Mouse (Mus musculus) CH12F3 (cell line): Measurements from ENCODE around the gene Nrn1l.

ENCODE experiments used
- in situ Hi-C: fragments of 300-500 bp; cut with MboI; formaldehyde crosslinking; loops from 2 replicates; pipeline ENCODE4 v1.14.3; 2020; ENCODE audit warnings: low sequenced_read_pairs

Nrn1l gene

GRCm38 (mm10) chr8:105893339-105893738 is at the start of gene Nrn1l:
Gene Nrn1l (plus strand): TSS chr8:105893567.
- in situ Hi-C loops: no loop called here

- in situ Hi-C loops: no loop called here
These were observed 46.7 kb upstream of the Nrn1l start for GRCm38 (mm10) chr8:105846678-105847077.

GRCm38 (mm10) chr8:105850014-105850413 is 43.4 kb upstream of the Nrn1l start:
- in situ Hi-C loops: no loop called here

GRCm38 (mm10) chr8:105850611-105851010 is 42.8 kb upstream of the Nrn1l start:
- in situ Hi-C loops: no loop called here

GRCm38 (mm10) chr8:105851651-105852143 is 41.7 kb upstream of the Nrn1l start:
- in situ Hi-C loops: no loop called here

GRCm38 (mm10) chr8:105852146-105852729 is 41.1 kb upstream of the Nrn1l start:
- in situ Hi-C loops: no loop called here

GRCm38 (mm10) chr8:105853178-105853577 is 40.2 kb upstream of the Nrn1l start, which contains the start of gene Cenpt:
Gene Cenpt (minus strand): TSS chr8:105853278.
- in situ Hi-C loops: no loop called here

- in situ Hi-C loops: no loop called here
These were observed 39.1 kb upstream of the Nrn1l start for GRCm38 (mm10) chr8:105854303-105854702.

GRCm38 (mm10) chr8:105854715-105855216 is 38.6 kb upstream of the Nrn1l start, which contains the start of gene Thap11:
Gene Thap11 (plus strand): TSS chr8:105855132.
- in situ Hi-C loops: no loop called here

GRCm38 (mm10) chr8:105855248-105856167 is 37.9 kb upstream of the Nrn1l start:
- in situ Hi-C loops: no loop called here

- in situ Hi-C loops: no loop called here
These were observed 37.1 kb upstream of the Nrn1l start for GRCm38 (mm10) chr8:105856168-105856835.

- in situ Hi-C loops: no loop called here
These were observed 34.9 kb upstream of the Nrn1l start for GRCm38 (mm10) chr8:105858495-105858894.

GRCm38 (mm10) chr8:105859314-105859713 is 34.1 kb upstream of the Nrn1l start:
- in situ Hi-C loops: no loop called here

GRCm38 (mm10) chr8:105860143-105860981 is 33.0 kb upstream of the Nrn1l start, which contains the start of gene Nutf2:
Gene Nutf2 (plus strand): TSS chr8:105860580.
- in situ Hi-C loops: no loop called here

- in situ Hi-C loops: no loop called here
These were observed 31.4 kb upstream of the Nrn1l start for GRCm38 (mm10) chr8:105861951-105862350.

- in situ Hi-C loops: no loop called here
These were observed 26.9 kb upstream of the Nrn1l start for GRCm38 (mm10) chr8:105866364-105867029.

- in situ Hi-C loops: no loop called here
These were observed 19.1 kb upstream of the Nrn1l start for GRCm38 (mm10) chr8:105874301-105874700.

GRCm38 (mm10) chr8:105880754-105881520 is 12.4 kb upstream of the Nrn1l start, which contains the start of gene Edc4:
Gene Edc4 (plus strand): TSS chr8:105880881.
- in situ Hi-C loops: no loop called here
